Mouse (Mus musculus) megakaryocyte-erythroid progenitor cell, adult 5-6 weeks (primary cell): ENCODE data around the gene Nmbr. TPM values are rescaled to one million over a fixed set of nuclear protein-coding genes. Genes with fewer than 3 reads are reported as not detected.
A peak's percentile ranks its signal among the peaks of the same experiment; 100 is the strongest.

Source experiments
- ATAC-seq: replicated peaks from 2 replicates; pipeline ENCODE4 v1.8.0; 2016; ENCODE audit warnings: mild to moderate bottlenecking, inconsistent platforms; ENCODE audit not compliant: severe bottlenecking, poor library complexity, low FRiP score, low TSS enrichment
- total RNA-seq, 2 experiments: library from RNA; stranded (forward) in 1 of 2; stranded (reverse) in 1 of 2; fragments of 200-1000, 215-1000 nt in 1 of 2; fragments of >200 nt in 1 of 2; fragmentation: Nextera tagmentation in 1 of 2; gene quantifications; 2 replicates each; pipeline ENCODE4 v1.2.3; 2014 to 2017

Nmbr gene
- total RNA-seq (2014; fragmentation: Nextera tagmentation) (not detected in 2 replicates), total RNA-seq (2017) (not detected in 2 replicates)

- peak; percentile 99 for ATAC-seq
Observed at GRCm38 (mm10) chr10:14705072-14706066, at the start of gene Nmbr, which contains the start of gene Vta1. Gene Nmbr (plus strand): TSS chr10:14705591. Gene Vta1 (minus strand): TSS chr10:14705560.

- no peak for ATAC-seq
Observed at GRCm38 (mm10) chr10:14660875-14661274, 44.5 kb upstream of the Nmbr start.

DNA sequence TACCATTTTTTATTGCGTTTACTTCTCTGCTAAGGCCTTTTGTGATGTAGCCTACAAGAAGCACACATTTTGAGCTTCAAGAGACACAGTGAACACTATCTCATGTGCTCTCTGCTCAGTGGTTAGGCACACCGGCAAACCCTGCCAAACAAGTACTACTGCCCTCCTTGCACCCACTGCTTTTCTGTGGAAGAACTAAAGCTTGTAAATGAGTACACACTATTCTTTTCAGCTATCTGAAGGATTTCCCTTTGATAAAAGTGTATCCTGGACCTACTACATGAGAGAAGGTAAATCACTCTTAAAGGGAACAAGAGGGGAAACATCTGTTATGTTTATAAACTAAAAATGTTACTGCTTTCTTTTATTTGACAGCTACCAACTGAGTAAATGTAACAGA lies 39.2 kb upstream of the Nmbr start:
- no peak for ATAC-seq

- no peak for ATAC-seq
Observed at GRCm38 (mm10) chr10:14685663-14686062, 19.7 kb upstream of the Nmbr start.

GRCm38 (mm10) chr10:14688785-14689442 lies 16.5 kb upstream of the Nmbr start:
- peak; percentile 87 for ATAC-seq

DNA sequence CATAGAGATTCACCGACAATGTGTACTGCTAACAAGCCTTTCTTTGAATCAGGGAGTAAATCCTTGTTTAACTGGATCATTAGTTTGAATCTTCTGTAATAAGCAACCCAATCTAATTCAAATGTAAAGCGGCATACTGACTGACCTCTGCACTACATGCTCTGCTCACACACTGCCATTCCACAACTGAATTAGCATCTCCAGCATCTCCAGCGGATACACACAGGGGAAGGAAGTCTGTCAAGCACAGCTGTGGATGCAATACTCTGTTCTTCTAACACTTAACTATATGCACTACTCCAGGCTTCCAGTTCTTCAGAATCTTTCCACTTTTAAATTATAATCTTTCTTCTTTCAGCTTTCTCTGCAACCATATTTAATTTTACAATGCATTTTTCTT lies 15.0 kb upstream of the Nmbr start:
- ATAC-seq, result no peak

DNA sequence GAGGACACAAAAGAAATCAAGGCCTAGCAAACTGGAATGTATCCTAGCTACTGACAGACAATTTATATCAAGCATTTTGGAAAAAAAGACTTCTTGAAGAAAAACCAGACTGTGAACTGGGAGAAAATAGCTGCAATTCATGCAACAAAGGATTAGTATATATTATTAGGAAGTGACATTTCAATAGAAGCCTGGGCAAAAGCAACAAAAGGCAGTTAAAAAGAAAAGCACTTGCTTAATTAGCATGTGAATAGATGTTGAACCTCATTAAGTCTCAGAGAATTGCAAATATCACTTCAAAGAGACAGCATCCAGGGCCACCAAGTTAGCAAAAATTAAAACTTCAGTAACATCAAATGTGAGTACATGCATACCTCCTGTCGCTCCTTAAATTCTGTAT lies 2.2 kb upstream of the Nmbr start:
- no peak for ATAC-seq

GRCm38 (mm10) chr10:14703830-14704420 lies 1.5 kb upstream of the Nmbr start:
- ATAC-seq, result no peak

DNA sequence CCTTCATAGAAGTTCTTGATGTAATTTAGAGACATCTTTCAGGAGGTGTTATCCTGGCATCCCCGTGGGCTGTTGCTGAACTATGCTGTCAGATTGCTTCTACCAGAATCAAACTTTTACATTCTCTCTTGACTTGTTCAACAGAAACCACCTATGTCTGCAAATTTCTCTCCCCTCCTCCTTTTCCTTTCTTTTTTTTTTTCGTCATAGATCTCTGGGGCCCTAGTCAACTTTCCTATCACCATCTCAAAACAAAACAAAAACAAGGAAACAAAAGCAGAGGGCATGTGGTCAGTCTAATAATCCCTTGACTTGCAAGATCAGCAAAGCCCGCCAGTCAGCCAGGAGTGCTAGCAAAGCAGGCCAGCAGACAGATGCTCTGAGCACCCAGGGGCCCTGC lies 12.7 kb downstream of the Nmbr start, which contains the start of gene Gje1:
TSS of gene Gje1 (minus strand) at position 101 of the 400 bp plus-strand sequence.
- no peak for ATAC-seq

DNA sequence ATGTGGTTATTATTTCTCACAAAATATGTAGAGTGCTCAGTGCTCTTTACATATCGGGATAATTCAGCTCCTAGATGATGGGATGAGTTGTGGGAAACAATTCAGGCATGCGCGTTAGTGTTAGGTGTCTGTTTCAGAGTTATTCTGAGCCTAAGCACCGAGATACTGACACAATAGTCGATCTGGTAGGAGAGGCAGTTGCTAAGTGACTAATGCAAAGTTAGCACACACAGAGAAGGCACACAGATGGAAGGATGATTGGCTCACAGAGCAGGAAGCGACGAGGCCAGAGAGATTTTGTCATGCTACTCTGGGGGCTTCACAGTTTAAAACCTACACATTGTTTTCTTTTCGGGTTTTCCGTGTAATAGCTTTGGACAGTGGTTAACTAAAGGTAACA lies 20.3 kb downstream of the Nmbr start:
- ATAC-seq, result no peak

GRCm38 (mm10) chr10:14734285-14734684 lies 28.9 kb downstream of the Nmbr start:
- 0 out of 2 replicates have a peak, but pooled peaks have one; percentile 37 for ATAC-seq

- ATAC-seq, result no peak
Observed at GRCm38 (mm10) chr10:14759665-14760558, 54.5 kb downstream of the Nmbr start.

DNA sequence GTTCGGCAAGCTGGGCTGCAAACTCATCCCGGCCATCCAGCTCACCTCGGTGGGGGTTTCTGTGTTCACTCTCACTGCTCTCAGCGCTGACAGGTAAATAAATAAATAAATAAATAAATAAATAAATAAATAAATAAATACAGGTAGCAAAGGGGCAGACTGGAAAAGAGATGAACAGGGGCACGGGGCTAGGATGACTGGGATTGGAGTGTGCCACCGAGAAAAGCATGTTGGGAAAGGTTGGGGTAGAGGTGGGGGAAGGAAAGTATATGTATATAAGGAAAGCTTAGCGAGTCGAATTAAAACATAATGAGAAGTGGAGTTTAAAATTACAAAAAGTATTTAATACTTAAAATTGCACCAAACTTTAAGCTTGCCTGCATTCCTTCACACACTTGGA lies 55.2 kb downstream of the Nmbr start:
- ATAC-seq, result no peak

- no peak for ATAC-seq
Observed at GRCm38 (mm10) chr10:14770227-14770910, 65.0 kb downstream of the Nmbr start.

DNA sequence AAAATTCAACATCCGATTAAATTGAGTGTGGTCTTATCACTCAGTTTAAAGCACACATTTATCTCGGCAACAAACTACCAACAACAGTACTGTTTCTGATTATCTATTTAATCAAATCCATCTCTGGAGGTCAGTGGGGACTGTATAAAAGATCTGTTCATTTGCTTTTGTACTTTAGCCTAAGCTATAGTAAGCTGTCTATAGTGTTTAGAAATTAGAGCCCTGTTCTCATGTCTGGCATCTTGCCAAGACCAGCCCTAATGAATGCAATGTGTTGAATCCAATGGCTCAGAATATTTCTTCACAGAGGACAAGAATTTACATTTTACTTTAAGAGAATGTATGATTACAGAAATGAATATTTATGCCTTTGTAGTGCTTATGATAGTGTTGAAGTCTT lies 69.1 kb downstream of the Nmbr start:
- no peak for ATAC-seq

GRCm38 (mm10) chr10:14789969-14790368 lies 84.6 kb downstream of the Nmbr start:
- no peak for ATAC-seq

GRCm38 (mm10) chr10:14816970-14817369 lies 111.6 kb downstream of the Nmbr start:
- no peak for ATAC-seq
